Mouse (Mus musculus) heart, postnatal 25 days (tissue): ENCODE data around the gene Mgat5b. TPM values are rescaled to one million over a fixed set of nuclear protein-coding genes. Genes with fewer than 3 reads are reported as not detected.
"Not testable (repeated sequence)": the region's sequence is repeated elsewhere in the genome, so short reads cannot be mapped to it uniquely, and the experiment has no call there.

Source experiments
- DNase-seq: peaks from one replicate; pipeline ENCODE4 v3.0.0; 2022; ENCODE audit warnings: low spot score
- intact Hi-C: fragments of 180-260 bp; cut with DNase I; formaldehyde crosslinking; loops from one replicate; pipeline ENCODE4 v1.15.1; 2025
- total RNA-seq, 2 experiments: library from RNA; stranded (reverse); gene quantifications; 2 replicates each; pipeline ENCODE4 v1.2.3; 2021

The Mgat5b gene
- under 1 TPM; 0.21 to 0.34 TPM for total RNA-seq

- peak; percentile 47 for DNase-seq
- intact Hi-C loops = loop anchor here (1.0 to 5.0 kb wide), 5 partner anchors 74 to 259 kb away; no protein-coding TSS in a partner anchor
Measured at GRCm38 (mm10) chr11:116918323-116919185, at the start of gene Mgat5b. Gene Mgat5b, plus strand, starts transcription at chr11:116918863.

GRCm38 (mm10) chr11:116869223-116869622 lies 49.4 kb upstream of the Mgat5b start:
- no peak for DNase-seq
- intact Hi-C loops = no loop called here

- intact Hi-C loops = no loop called here
Measured at GRCm38 (mm10) chr11:116869641-116870040, 49.0 kb upstream of the Mgat5b start.

GRCm38 (mm10) chr11:116871538-116871937 lies 47.1 kb upstream of the Mgat5b start:
- DNase-seq = no peak

More at GRCm38 (mm10) chr11:116869641-116870040, 49.0 kb upstream of the Mgat5b start:
- no peak for DNase-seq

GRCm38 (mm10) chr11:116873987-116874386 lies 44.7 kb upstream of the Mgat5b start:
- no peak for DNase-seq
- intact Hi-C loops = no loop called here

More at GRCm38 (mm10) chr11:116871538-116871937, 47.1 kb upstream of the Mgat5b start:
- intact Hi-C loops = no loop called here

- intact Hi-C loops = no loop called here
- no peak for DNase-seq
Measured at GRCm38 (mm10) chr11:116878454-116878853, 40.2 kb upstream of the Mgat5b start.

- intact Hi-C loops = loop anchor here (10.0 kb wide), 1 partner anchor 294 kb away; no protein-coding TSS in a partner anchor
- no peak for DNase-seq
Measured at GRCm38 (mm10) chr11:116880839-116881238, 37.8 kb upstream of the Mgat5b start.

GRCm38 (mm10) chr11:116881440-116881839 lies 37.2 kb upstream of the Mgat5b start:
- intact Hi-C loops = loop anchor here (10.0 kb wide), 1 partner anchor 293 kb away; no protein-coding TSS in a partner anchor
- no peak for DNase-seq

GRCm38 (mm10) chr11:116882446-116882845 lies 36.2 kb upstream of the Mgat5b start:
- intact Hi-C loops = loop anchor here (10.0 kb wide), 1 partner anchor 292 kb away; no protein-coding TSS in a partner anchor
- no peak for DNase-seq

GRCm38 (mm10) chr11:116884061-116884460 lies 34.6 kb upstream of the Mgat5b start:
- intact Hi-C loops = loop anchor here (10.0 kb wide), 1 partner anchor 291 kb away; no protein-coding TSS in a partner anchor
- DNase-seq = no peak

- intact Hi-C loops = loop anchor here (1.0 to 10.0 kb wide), 2 partner anchors 172 to 289 kb away; no protein-coding TSS in a partner anchor
- DNase-seq = peak; percentile 23
Measured at GRCm38 (mm10) chr11:116885275-116886151, 33.1 kb upstream of the Mgat5b start.

GRCm38 (mm10) chr11:116887136-116887535 lies 31.5 kb upstream of the Mgat5b start:
- intact Hi-C loops = loop anchor here (10.0 kb wide), 1 partner anchor 288 kb away; no protein-coding TSS in a partner anchor

GRCm38 (mm10) chr11:116893532-116894442 lies 24.9 kb upstream of the Mgat5b start:
- intact Hi-C loops = no loop called here
- no peak for DNase-seq

More at GRCm38 (mm10) chr11:116887136-116887535, 31.5 kb upstream of the Mgat5b start:
- no peak for DNase-seq

GRCm38 (mm10) chr11:116895402-116895801 lies 23.3 kb upstream of the Mgat5b start:
- intact Hi-C loops = no loop called here
- no peak for DNase-seq

- intact Hi-C loops = no loop called here
- no peak for DNase-seq
Measured at GRCm38 (mm10) chr11:116899247-116899646, 19.4 kb upstream of the Mgat5b start.

GRCm38 (mm10) chr11:116902588-116902987 lies 16.1 kb upstream of the Mgat5b start:
- DNase-seq, intact Hi-C loops: not testable (repeated sequence)

GRCm38 (mm10) chr11:116905741-116906456 lies 12.8 kb upstream of the Mgat5b start:
- no peak for DNase-seq
- intact Hi-C loops = no loop called here

GRCm38 (mm10) chr11:116913573-116913972 lies 5.1 kb upstream of the Mgat5b start:
- no peak for DNase-seq
- intact Hi-C loops = no loop called here
